Mouse (Mus musculus) heart, embryonic 16.5 days (tissue): Measurements from ENCODE around the gene Polm. TPM values are rescaled to one million over a fixed set of nuclear protein-coding genes. Genes with fewer than 3 reads are reported as not detected.
"Not testable (repeated sequence)": the region's sequence is repeated elsewhere in the genome, so short reads cannot be mapped to it uniquely, and the experiment has no call there.

Experiments used
- ATAC-seq: fragments of 200-750 bp; cut with Nextera tagmentation; replicated peaks from 2 replicates; pipeline ENCODE4 v1.8.0; 2017; ENCODE audit warnings: moderate number of reproducible peaks; ENCODE audit not compliant: insufficient read depth, low FRiP score; ENCODE audit errors: extremely low read depth
- H3K27ac ChIP-seq: fragments of 300-500 bp; sonication (generic); 2 replicates; pipeline ENCODE4 v1.5.1; 2014; ENCODE audit warnings: mild to moderate bottlenecking, low read length, control low read depth, moderate library complexity
- H3K27me3 ChIP-seq: fragments of 300-500 bp; sonication (generic); 2 replicates; pipeline ENCODE4 v1.6.1; 2014; ENCODE audit warnings: low read length, mixed read lengths; ENCODE audit not compliant: control insufficient read depth, insufficient read depth
- H3K36me3 ChIP-seq: fragments of 300-500 bp; sonication (generic); 2 replicates; pipeline ENCODE4 v1.6.1; 2014; ENCODE audit not compliant: control insufficient read depth, insufficient read depth
- H3K4me1 ChIP-seq: fragments of 300-500 bp; sonication (generic); 2 replicates; pipeline ENCODE4 v1.6.1; 2014; ENCODE audit warnings: low read length, mixed read lengths; ENCODE audit not compliant: control insufficient read depth, insufficient read depth
- H3K4me2 ChIP-seq: fragments of 300-500 bp; sonication (generic); 2 replicates; pipeline ENCODE4 v1.6.1; 2014; ENCODE audit warnings: low read depth, mild to moderate bottlenecking, control low read depth, low read length
- H3K4me3 ChIP-seq: fragments of 300-500 bp; sonication (generic); 2 replicates; pipeline ENCODE4 v1.5.1; 2014; ENCODE audit warnings: mild to moderate bottlenecking, control low read depth, low read length
- H3K9ac ChIP-seq: fragments of 300-500 bp; sonication (generic); 2 replicates; pipeline ENCODE4 v1.6.1; 2014; ENCODE audit warnings: low read length, control low read depth
- H3K9me3 ChIP-seq: fragments of 300-500 bp; sonication (generic); replicated peaks from 2 replicates; pipeline ENCODE4 v1.6.1; 2016; ENCODE audit warnings: low read length; ENCODE audit not compliant: control insufficient read depth
- WGBS: fragments of 180-500 bp; shearing (Covaris S2); extraction: QIAGEN DNeasy Blood & Tissue Kit; methylation state at CpG from one replicate; pipeline ENCODE4 v1.1.7; 2014; 5-methylcytosine and 5-hydroxymethylcytosine counted together
- polyA plus RNA-seq: library from polyadenylated mRNA; unstranded; fragments of >200 nt; fragmentation: Nextera tagmentation; extraction: Ambion mirVana; gene quantifications from 2 replicates; pipeline ENCODE4 v1.2.1, GENCODE M21; 2015

Gene Polm
- polyA plus RNA-seq, 1 experiment from 2014 or later, result 6.4 TPM

DNA sequence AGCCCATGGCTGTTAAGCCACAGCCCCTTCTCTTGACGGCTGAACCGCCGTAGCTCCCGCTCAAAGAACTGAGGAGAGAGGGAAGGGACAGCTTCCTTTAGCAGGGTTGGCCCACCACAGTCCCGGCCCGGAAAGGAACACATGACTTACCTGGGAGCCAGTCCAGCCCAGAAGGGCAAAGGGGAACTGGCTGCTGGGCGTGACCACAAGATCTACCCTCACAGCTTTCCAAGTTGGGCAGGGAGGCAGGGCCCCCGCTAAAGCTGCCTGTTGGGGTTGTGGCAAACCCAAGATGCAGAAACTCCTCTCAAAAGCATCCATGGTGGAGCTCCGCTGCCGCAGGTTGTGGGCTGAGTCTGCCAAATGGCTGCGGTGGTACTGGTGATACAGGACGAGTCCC, 8.5 kb downstream of the Polm start:
- H3K36me3 ChIP-seq, result peaks cover 38% of the 10 kb centered on the region
- no peak for ATAC-seq
- H3K9ac ChIP-seq, result no peak overlapping the region
- peak overlapping the region; percentile 13; the same call in 1 of the 2 replicates for H3K27ac ChIP-seq
- no peak overlapping the region for H3K4me2 ChIP-seq
- no peak overlapping the region for H3K4me3 ChIP-seq
- H3K9me3 ChIP-seq, result no peaks in the 10 kb centered on the region
- H3K27me3 ChIP-seq, result no peaks in the 10 kb centered on the region
- peaks cover 19% of the 10 kb centered on the region for H3K4me1 ChIP-seq
- 85% methylated on average over 12 of the region's 12 CpGs for WGBS

DNA sequence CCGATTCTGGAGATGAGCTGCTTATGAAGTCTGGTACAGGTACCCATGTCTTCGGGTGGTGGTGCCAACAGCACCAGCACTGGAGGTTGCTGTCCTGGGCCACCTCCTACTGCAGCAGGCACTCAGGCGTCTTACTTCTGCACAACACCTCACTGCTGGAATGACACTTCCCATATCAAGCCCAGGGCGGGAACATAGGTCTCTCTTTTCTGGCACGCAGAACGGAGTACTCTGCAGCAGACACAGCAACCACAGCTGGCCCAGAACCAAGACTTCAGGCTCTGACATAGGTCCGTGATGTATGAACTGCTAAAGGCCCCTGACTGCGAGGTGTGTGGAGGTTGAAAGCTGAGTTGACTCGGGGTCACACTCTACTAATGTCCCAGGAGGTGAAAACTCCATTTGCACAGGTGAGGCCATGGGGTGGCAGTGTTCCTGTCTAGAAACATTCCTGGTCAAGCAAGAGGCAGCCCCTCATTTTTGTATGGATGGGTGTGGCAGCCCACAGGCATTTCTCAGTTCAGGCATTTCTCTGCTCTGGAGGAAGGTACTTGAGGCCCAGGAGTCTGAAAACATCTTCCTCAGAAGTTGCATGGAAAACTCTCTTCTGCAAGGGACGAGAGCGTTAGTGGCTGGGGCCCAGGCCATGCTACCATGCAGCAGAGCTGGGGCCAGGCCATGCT, 9.2 kb downstream of the Polm start:
- Histone ChIP-seq H3K4me3 (no peak overlapping the region), H3K9ac (no peak overlapping the region), H3K4me1 (peaks cover 19% of the 10 kb centered on the region), H3K4me2 (no peak overlapping the region), H3K27me3 (no peaks in the 10 kb centered on the region), H3K36me3 (peaks cover 35% of the 10 kb centered on the region), H3K9me3 (no peaks in the 10 kb centered on the region), H3K27ac (peak overlapping the region; percentile 53)
- peak; percentile 56 for ATAC-seq
- 72% methylated on average over 11 of the region's 11 CpGs for WGBS

DNA sequence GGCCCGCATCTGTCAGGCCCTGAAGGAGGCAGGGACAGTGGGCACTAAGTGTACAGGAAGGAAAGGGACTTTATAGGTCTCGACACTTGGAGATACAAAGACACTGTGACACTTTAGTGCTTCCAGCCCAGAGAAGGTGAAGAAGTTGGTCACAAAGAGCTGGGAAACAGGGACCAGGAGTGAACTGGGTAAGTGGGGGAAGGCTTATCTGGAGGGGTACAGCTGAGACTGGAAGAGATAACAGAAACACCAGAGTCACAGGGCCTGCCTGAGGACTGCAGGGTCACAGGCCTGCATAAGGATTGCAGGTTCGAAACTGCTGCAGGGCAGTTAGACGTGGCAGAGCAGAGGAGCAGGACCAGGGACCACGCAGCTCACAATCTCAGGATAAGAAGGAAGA, 9.9 kb downstream of the Polm start:
- Histone ChIP-seq H3K27ac (peak overlapping the region; percentile 53), H3K4me1 (peaks cover 19% of the 10 kb centered on the region), H3K27me3 (no peaks in the 10 kb centered on the region), H3K36me3 (peaks cover 35% of the 10 kb centered on the region), H3K9ac (no peak overlapping the region; the same call in 1 of the 2 replicates), H3K4me3 (no peak overlapping the region), H3K9me3 (no peaks in the 10 kb centered on the region), H3K4me2 (no peak overlapping the region)
- no peak for ATAC-seq
- 80% methylated on average over 5 of the region's 5 CpGs for WGBS

DNA sequence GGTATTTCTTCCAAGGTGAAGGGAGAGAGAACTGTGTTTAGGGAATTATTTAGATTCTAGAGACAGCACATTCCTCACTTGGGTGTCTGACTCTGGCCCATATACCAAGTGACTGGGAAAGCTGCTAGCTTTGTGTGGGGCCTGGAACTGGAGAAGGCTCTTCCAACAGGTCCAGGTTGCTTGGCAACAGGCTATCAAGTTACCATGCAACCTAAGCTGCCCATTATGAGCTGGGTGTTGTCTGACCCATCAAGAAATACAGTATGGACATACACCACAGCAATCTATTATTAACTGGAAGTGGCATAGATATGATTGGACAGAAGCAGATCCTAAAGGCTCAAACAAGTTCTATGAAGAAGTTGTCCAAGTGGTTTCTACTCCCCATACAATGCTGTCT, 12.4 kb downstream of the Polm start:
- Histone ChIP-seq H3K9ac (no peak overlapping the region), H3K9me3 (no peaks in the 10 kb centered on the region), H3K4me2 (no peak overlapping the region), H3K27me3 (no peaks in the 10 kb centered on the region), H3K27ac (no peak overlapping the region), H3K36me3 (peaks cover 18% of the 10 kb centered on the region), H3K4me1 (peaks cover 10% of the 10 kb centered on the region), H3K4me3 (no peak overlapping the region)
- no peak for ATAC-seq

DNA sequence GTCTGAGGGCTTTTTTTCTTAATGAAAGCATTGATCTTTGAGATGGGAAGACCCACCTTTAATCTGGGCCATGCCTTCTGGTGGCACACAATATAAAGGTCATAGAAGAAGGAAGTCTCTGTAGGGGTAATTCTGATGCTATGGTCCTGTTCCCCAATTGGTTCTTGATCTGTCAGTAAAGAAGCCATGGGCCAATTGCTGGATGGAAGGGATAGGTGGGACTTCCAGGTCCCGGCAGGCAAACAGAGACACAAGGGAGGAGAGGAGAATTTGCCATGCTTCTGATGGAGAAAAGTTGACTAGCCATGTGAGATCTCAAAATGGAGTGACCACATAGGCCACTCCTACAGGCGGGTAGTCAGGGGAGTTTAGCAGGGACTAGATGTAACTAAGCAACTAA, 18.6 kb downstream of the Polm start:
- H3K36me3 ChIP-seq, result no peaks in the 10 kb centered on the region
- no peak overlapping the region for H3K4me2 ChIP-seq
- H3K27me3 ChIP-seq, result no peaks in the 10 kb centered on the region
- H3K27ac ChIP-seq, result no peak overlapping the region
- no peaks in the 10 kb centered on the region for H3K4me1 ChIP-seq
- no peak overlapping the region for H3K4me3 ChIP-seq
- 67% methylated on average over 2 of the region's 2 CpGs for WGBS
- no peak for ATAC-seq
- no peak overlapping the region for H3K9ac ChIP-seq
- no peaks in the 10 kb centered on the region for H3K9me3 ChIP-seq

DNA sequence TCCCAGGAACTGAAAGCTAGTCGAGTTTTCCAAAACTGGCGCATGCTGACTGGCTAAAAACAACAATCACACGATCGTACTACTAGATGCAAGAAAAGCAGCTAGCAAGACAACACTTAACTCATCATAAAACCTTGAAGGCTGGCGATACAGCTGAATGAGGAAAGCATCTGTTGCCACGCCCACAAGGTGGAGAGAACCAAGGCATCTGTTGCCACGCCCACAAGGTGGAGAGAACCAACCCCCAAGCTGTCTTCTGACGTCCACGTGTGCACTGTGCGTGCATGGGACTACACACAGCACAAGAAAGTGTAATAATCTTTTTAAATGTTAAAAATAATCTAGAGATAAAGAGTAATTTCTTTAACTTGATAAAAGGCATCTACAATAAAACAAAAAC, 24.4 kb downstream of the Polm start:
- WGBS, result 76% methylated on average over 10 of the region's 10 CpGs
- no peaks in the 10 kb centered on the region for H3K27me3 ChIP-seq

DNA sequence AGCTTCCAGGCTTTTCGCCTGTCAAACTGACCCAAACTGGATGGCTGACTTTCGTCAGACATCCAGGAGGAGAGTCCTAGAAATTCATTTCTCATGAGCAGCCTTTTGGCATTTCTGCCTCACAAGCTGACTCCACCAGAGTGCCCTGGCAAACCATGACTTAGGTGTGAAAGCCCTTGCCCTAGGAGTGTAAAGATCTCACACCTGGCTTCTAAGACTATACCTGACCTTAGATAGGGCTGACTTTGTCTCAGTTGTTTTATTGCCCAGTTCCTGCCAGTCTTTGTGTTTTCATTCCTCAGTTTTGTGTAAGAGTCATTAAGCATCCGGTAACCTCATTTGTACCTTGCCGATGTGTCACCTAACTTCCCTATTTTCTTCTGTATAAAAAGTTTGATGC, 28.3 kb downstream of the Polm start:
- 83% methylated on average over 4 of the region's 4 CpGs for WGBS
- not testable (repeated sequence) for H3K27ac ChIP-seq, H3K9me3 ChIP-seq, H3K4me3 ChIP-seq, H3K36me3 ChIP-seq, H3K9ac ChIP-seq, H3K4me1 ChIP-seq, H3K27me3 ChIP-seq, H3K4me2 ChIP-seq, ATAC-seq

More for the DNA sequence above, 24.4 kb downstream of the Polm start:
- no peak overlapping the region for H3K27ac ChIP-seq
- no peak overlapping the region for H3K4me3 ChIP-seq
- no peaks in the 10 kb centered on the region for H3K9me3 ChIP-seq
- ATAC-seq, result no peak
- no peaks in the 10 kb centered on the region for H3K36me3 ChIP-seq
- no peak overlapping the region for H3K9ac ChIP-seq
- no peak overlapping the region for H3K4me2 ChIP-seq
- no peaks in the 10 kb centered on the region for H3K4me1 ChIP-seq

DNA sequence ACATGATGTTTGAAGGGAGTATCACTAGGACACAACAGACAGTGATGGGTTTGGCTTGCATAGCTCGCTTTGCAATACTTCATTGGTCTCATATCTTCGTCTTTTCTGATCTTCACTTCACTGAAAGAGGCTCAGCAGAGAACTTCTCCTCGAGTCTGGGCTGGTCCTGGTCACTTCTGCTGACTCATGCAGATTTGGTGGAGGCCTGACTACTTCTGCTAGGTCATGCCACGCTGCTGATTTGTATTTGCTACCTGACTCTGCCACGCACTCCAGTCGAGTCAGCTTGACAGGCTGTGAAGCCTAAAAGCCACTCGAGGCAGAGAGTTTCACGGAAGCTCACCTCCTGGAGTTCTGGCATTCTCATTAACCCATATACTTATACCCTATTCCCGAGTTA, 29.9 kb downstream of the Polm start:
- H3K4me2 ChIP-seq, result no peak overlapping the region
- no peak overlapping the region for H3K27ac ChIP-seq
- no peaks in the 10 kb centered on the region for H3K36me3 ChIP-seq
- peaks cover 5% of the 10 kb centered on the region for H3K4me1 ChIP-seq
- H3K9ac ChIP-seq, result no peak overlapping the region
- H3K4me3 ChIP-seq, result no peak overlapping the region
- ATAC-seq, result no peak
- no peaks in the 10 kb centered on the region for H3K9me3 ChIP-seq
- 83% methylated on average over 9 of the region's 9 CpGs for WGBS
- no peaks in the 10 kb centered on the region for H3K27me3 ChIP-seq

DNA sequence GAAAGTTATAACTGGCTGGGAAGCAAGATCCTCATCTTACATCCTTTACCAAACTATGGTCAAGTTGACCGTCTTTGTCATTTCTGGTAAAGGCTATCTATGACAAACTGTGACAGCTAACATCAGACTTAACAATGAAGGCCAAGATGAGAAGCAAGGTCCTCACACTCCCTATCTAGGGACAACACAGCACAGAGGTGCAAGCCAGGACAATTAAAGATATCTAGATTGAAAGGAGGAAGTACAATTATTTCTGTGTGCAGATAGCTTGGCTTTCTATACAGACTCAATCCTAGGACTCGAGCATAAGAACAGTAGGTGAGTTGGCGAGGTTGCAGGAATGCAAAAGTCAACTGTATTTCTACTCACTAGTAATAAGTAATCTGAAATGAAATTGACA, 32.1 kb downstream of the Polm start:
- Histone ChIP-seq H3K9ac (no peak overlapping the region), H3K4me3 (no peak overlapping the region), H3K27ac (no peak overlapping the region), H3K4me1 (peaks cover 13% of the 10 kb centered on the region), H3K9me3 (no peaks in the 10 kb centered on the region), H3K36me3 (peaks cover 3% of the 10 kb centered on the region; the same call in 1 of the 2 replicates), H3K4me2 (no peak overlapping the region), H3K27me3 (no peaks in the 10 kb centered on the region)
- WGBS, result 86% methylated on average over 3 of the region's 3 CpGs
- ATAC-seq, result no peak
